Mouse (Mus musculus): Measurements from ENCODE around the gene 1700001K19Rik. TPM values are rescaled to one million over a fixed set of nuclear protein-coding genes. Genes with fewer than 3 reads are reported as not detected.
"Not testable (repeated sequence)": the region's sequence is repeated elsewhere in the genome, so short reads cannot be mapped to it uniquely, and the experiment has no call there.

The 1700001K19Rik gene
- total RNA-seq, 2 experiments from 2014 or later = not detected

DNA sequence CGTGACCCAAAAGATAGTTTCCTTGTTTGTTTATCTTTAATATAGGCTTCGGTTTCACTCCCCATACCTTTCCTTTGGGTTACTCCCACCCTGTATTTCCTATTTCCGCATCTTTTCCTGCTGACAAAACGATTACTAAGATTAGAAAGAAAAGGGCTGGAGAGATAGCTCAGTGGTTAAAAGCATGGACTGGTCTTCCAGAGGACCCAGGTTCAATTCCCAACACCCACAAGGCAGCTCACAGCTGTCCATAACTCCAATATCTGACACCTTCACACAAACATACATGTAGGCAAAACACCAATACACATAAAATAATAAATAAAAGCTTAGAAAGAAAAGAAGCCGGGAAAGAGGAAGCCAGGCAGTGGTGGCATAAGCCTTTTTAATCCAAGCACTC is 15.0 kb upstream of the 1700001K19Rik start:
- no peak for DNase-seq (ENCODE audit: extremely low spot score in 1 of 2, low spot score in 2 of 2)
- intact Hi-C loops (cut with DNase I) = loop anchor here (5.0 kb wide), 1 partner anchor 145 kb away; the partner anchor contains the start of gene Mok

DNA sequence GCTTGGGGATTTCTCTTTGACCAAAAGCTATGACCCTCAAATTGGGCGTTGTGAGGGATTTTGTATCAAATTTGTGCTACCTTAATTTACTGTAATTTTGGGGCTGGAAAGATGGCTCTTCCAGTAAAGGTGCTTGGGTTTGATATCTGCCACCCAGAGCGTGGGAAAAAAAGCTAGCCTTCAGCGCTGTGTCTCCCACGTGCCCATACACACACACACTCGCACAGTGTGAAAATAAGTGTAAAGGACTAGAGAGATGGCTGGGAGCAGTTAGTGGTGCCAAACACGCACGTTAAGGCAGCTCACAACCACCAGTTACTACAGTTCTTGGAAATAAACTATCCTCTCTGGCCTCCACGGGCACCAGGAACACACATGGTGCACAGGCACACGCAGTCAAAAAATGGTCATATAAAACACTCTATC is 14.6 kb upstream of the 1700001K19Rik start:
- intact Hi-C loops (cut with DNase I) = loop anchor here (5.0 kb wide), 1 partner anchor 145 kb away; the partner anchor contains the start of gene Mok
- no peak for DNase-seq (ENCODE audit: extremely low spot score in 1 of 2, low spot score in 2 of 2)

DNA sequence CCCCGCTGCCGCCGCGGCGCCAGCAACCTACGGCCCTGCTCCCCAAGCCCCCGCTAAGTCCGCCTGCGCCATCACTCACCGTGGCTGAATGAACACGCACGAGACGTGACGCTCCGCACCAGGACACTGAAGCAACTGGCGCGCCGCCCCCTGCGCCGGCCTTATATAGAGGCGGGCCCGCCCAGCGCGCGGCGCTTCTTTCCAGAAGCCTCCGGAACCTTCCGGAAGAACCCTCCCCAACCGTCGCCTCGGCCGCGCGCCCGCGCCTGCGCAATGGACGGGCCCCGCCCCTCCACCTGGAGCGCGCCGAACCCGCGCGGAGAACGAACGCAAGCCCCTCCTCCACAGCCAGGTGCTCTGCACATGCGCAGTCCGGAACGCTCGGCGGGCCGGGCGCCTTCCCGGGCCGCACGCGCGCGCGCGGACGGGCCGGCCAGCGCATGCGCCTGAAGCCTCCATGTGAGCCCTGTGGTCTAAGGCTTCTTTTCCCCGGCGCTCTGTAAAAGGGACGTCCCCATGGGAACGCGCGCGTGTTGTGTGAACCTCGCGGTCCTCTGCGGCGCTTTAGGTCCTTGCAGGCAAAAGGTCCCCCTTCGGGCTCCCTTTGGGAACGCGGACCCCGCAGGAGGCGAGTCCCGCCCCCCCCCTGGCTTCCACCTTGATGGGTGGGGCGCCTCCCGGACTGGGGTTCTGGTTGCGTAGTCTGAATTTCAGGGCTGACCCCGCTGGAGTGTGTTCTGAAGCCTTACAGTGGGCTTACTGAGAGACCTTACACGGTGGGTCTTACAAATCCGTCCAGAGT is 14.0 kb upstream of the 1700001K19Rik start:
- peak; percentile 96 to 98 for DNase-seq (ENCODE audit: extremely low spot score in 1 of 2, low spot score in 2 of 2)
- intact Hi-C loops (cut with DNase I) = loop anchor here (5.0 kb wide), 1 partner anchor 146 kb away; the partner anchor contains the start of gene Mok

DNA sequence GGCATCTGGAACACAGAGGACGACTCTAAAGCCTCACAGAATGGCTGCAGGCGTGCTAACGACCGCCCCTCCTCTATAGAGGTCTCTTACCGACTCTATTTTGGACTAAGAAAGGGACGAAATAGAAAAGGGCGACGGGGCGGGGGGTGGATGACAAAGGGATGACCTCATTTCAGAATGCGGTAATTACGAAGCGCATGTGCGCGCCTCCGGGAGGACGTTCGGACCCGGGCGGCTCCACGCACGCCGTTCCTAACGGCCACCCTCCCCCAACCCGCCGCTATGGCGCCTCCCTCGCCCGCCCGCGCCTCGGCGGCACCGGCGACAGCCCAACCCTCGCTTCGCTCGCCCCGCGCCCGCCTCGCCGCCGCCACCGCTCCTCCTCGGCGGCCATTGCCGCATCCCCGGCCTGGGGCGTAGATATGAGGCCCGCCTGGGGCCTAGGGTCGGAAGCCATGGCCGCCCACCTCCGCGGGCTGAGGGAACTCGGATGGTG is 13.3 kb upstream of the 1700001K19Rik start:
- peak; percentile 36 to 85 for DNase-seq (ENCODE audit: extremely low spot score in 1 of 2, low spot score in 2 of 2)
- intact Hi-C loops (cut with DNase I) = loop anchor here (5.0 kb wide), 1 partner anchor 147 kb away; the partner anchor contains the start of gene Mok

DNA sequence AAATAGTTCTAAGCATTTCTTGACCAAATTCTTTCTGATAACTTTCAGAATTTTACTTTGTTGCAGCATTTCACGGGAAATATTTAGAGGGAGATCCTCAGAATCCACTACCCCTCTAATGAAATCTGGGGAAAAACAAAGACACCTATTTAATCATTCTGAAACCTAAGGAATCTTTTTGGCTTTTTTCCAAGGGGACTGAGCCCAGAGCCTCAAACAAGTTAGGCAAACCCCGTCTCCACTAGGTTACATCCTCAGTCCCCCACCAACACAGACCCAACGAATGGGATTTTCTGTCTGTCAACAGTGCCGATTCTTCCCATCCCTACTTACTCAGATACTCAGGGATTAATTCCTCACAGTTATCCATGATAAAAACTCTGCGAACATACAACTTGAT is 11.0 kb upstream of the 1700001K19Rik start:
- intact Hi-C loops (cut with DNase I); DNase-seq (ENCODE audit: extremely low spot score in 1 of 2, low spot score in 2 of 2): not testable (repeated sequence)

DNA sequence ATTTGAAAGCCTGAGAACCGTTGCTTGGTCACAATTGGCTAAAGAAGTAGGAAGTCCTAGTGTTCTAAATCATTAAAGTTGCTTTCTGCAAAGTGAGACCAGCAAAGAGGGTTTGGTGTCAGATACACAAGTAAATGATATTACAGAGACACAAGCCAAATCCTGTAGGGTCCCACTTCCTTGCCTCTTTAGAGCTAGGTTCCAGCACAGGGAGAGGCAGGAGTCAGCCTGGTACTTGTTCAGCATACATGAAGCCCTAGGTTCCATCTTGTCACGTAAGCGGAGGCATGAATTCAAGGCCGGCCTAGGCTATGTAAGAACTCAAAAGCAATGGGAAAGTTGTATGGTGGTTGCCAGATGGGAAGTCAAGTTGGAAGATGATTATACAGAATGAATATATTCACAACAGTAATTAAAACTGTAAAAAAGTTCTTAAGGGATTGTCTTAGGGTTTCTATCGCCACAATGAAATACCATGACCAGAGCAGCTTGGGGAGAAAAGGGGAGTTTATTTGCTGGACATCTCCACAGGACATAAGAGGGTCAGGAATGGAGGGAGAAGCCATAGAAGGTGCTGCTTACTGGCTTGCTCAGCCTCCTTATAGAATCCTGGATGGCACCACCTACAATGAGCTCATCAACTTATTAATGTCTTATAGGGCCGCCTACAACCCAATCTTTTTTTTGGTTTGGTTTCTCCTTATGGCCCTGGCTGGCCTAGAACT is 7.7 kb upstream of the 1700001K19Rik start:
- no peak for DNase-seq (ENCODE audit: extremely low spot score in 1 of 2, low spot score in 2 of 2)
- intact Hi-C loops (cut with DNase I) = no loop called here

DNA sequence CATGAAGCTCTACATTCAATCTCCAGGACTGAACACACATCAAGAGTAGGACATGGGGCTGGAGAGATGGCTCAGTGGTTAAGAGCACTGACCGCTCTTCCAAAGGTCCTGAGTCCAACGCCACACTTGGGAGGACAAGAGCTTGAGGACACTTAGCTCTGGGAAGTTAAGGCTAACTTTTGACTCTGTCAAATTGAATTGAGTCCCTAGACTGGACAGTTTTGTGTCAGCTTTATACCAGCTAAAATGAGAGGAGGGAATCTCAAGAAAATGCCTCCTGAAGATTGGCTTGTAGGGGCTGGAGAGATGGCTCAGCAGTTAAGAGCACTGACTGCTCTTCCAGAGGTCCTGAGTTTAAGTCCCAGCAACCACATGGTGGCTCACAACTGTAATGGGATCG is 6.5 kb upstream of the 1700001K19Rik start:
- intact Hi-C loops (cut with DNase I); DNase-seq (ENCODE audit: extremely low spot score in 1 of 2, low spot score in 2 of 2): not testable (repeated sequence)

DNA sequence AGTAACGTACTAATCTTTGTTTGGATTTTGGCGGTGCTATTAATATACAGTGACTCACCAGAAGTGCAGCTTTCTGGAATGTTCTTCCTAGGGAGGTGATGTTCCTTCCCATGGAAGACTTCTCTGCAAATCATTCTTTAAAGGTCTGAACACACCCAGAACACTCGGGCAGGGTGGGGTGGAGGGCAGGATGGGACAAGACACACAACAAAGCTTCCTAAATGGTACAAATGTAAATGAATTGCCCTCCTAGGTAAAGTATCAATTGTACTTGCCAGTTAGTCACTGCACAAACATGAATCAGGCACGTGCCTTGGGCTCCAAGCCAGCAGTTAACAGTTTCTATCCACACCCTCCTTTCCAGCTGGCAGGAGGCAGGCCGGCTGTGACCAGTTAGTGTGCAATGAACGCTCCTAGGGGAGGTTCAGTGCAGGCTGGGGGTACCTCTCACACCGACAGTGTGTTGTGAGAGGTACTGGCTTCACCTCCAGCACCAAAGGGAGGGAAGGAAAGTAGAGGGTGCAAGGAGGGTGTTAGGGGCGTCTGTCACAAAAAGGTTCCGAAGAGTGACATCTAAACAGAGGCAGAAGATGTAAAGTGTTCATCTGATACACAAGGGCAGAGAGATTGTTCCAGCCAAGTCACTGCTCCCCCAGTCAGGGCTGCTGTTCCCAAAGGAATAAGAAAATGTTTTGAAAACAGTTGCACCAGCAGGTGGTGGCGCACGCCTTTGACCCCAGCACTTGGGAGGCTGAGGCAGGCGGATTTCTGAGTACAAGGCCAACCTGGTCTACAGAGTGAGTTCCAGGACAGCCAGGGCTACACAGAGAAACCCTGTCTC is 5.7 kb upstream of the 1700001K19Rik start:
- DNase-seq (ENCODE audit: extremely low spot score in 1 of 2, low spot score in 2 of 2) = peak; percentile 29 to 84
- intact Hi-C loops (cut with DNase I) = no loop called here

DNA sequence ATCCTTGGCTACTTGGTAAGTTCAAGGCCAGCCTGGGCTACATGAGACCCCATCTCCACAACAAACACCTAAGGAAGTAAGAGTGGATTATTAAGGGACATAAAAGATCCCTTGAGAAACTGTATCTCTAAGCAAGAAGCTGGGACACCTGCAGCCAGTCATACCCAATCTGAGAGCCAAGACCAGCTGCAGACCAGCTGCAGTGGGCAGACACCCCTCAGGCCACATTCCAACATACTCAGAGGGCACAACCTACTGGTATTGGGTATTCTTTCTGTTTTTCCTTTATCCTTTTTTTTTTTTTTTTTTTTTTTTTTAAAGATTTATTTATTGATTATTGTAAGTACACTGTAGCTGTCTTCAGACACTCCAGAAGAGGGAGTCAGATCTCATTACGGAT is 1.2 kb upstream of the 1700001K19Rik start:
- DNase-seq (ENCODE audit: extremely low spot score in 1 of 2, low spot score in 2 of 2) = no peak
- intact Hi-C loops (cut with DNase I) = no loop called here

DNA sequence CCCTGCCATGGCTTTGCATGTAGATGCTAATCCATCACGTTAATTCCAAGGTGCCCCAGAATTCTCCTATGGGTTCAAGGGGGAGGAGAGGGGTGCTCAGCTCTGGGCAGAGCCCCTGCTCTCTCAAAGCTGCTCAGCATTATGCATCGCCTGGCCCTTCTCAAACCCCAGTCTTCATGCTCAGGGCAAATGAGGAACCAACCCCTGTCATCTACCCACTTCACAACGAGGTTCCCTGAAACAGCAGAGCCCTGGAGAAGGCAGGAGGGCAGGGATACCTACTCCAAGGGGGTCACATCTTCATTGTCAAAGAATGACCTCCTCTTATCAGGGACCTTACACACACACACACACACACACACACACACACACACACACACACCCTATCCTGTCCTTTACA is 541 bp downstream of the 1700001K19Rik start:
- no peak for DNase-seq (ENCODE audit: extremely low spot score in 1 of 2, low spot score in 2 of 2)
- intact Hi-C loops (cut with DNase I) = no loop called here

DNA sequence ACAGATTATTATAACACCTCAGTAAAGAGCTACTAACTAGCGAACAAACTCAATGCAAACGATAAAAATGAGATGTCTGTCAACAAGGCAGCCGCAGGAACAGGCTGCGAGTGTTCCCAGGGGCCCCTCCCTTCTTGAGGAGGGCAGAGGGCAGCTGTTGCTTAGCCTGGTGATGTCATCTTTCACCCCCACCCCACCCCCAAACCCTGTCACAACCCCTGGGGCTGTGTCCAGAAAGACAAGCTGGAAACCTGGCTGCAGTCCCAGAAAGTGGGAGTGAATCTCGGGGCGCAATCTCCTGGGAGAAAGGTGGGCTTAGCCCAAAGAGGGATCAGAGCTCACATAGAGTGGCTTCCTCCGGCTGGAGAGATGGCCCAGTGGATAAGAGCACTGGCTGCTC is 1.2 kb downstream of the 1700001K19Rik start:
- peak in 1 of 2 experiments; percentile 63 for DNase-seq (ENCODE audit: extremely low spot score in 1 of 2, low spot score in 2 of 2)
- intact Hi-C loops (cut with DNase I) = no loop called here

DNA sequence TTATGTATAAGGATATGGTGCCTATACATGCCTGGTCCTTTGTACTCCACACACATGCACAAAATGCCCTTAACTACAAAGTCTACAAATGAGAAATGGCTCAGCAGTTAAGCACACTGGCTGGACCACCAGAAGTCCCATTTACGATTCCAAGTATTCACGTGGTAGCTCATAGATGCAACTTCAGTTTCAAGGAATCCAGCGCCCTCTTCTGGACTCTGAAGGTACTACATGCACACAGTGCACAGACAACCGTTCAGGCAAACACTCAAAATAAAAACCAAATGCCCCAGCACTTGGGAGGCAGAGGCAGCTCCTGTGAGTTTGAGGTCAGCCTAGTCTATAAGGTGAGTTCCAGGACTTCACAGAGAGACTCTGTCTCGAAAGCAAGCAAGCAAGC is 8.2 kb downstream of the 1700001K19Rik start:
- DNase-seq (ENCODE audit: extremely low spot score in 1 of 2, low spot score in 2 of 2) = no peak
- intact Hi-C loops (cut with DNase I) = no loop called here

DNA sequence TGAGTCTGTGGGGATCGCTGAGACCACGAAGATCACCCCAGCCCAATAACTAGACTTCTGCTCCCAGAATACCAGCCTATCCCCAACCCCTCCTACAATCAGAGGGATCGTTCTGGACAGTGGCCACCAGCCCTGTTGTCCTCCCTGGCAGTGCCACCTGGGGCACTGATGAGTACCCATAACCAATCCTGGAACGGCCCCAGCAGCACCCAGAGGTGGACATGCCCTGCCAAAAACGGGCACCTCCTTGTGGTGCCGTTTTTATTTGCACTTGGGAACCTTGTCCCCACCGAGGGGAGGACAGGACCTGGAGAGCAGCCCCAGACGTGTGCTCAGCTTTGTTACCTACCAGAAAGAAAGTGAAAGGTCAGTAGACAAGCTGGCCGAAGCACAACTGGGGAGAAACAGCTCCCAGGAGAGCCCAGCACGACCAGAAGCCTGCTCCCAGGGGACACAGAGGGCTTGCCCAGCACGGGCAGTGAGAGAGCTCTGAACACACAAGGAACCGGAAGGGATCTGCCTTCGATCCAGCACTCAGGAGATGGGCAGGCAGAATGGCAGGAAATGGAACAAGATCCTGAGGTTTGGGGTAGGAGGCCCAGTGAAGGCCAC is 14.8 kb downstream of the 1700001K19Rik start:
- intact Hi-C loops (cut with DNase I) = no loop called here
- DNase-seq (ENCODE audit: extremely low spot score in 1 of 2, low spot score in 2 of 2) = peak in 1 of 2 experiments; percentile 51

DNA sequence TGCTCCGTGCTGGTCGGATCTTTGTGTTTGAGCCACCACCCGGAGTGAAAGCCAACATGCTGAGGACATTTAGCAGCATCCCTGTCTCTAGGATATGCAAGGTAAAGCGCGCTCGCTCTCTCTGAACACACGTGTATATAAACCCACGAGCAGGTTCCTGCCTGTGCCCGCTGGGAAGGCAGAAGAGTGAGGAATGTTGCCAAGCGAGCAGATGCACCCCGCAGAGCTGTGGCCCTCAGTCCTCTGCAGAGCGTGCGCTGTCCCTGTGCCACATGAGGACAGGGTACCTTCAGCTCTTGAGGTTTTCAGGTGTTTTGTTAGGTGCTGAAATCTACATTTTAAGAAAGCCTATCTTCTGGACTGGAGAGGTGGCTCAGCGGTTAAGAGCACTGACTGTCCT is 20.7 kb downstream of the 1700001K19Rik start:
- DNase-seq (ENCODE audit: extremely low spot score in 1 of 2, low spot score in 2 of 2) = no peak
- intact Hi-C loops (cut with DNase I) = loop anchor here (5.0 kb wide), 2 partner anchors 34 to 181 kb away; partner anchors contain the start of gene Mok

DNA sequence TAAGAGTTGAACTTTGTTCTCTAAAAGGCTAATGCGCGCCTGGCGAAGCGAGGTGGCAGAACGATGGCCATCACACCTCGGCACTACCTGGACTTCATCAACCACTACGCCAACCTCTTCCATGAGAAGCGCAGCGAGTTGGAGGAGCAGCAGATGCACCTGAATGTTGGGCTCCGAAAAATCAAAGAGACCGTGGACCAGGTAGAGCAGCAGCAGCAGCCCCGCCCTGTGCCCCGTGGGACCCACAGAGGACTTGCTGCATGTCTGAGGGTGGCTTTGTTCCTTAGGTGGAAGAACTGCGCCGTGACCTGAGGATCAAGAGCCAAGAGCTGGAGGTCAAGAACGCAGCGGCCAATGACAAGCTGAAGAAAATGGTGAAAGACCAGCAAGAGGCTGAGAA is 31.0 kb downstream of the 1700001K19Rik start:
- no peak for DNase-seq (ENCODE audit: extremely low spot score in 1 of 2, low spot score in 2 of 2)
- intact Hi-C loops (cut with DNase I) = loop anchor here (5.0 kb wide), 1 partner anchor 34 kb away; no protein-coding TSS in a partner anchor

DNA sequence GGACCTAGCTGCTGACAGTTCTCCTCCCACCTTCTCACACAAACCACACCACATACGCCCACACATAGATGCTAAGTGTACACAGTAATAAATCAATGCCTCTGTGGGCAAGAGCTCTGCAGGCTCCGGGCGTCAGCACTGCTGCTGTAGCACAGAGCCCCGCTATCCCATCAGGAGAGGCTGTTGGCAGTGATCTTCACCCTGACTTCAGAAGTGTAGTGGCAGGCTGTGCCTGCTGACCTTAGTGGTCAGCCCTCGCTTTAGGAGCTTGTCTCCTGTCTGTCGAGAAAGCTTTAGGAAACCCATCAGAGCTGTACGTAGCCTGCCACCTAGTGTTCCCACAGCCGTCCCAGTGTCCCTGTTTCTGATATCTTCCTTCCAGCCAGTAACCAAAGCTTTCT is 32.2 kb downstream of the 1700001K19Rik start:
- intact Hi-C loops (cut with DNase I) = loop anchor here (5.0 kb wide), 1 partner anchor 33 kb away; no protein-coding TSS in a partner anchor
- DNase-seq (ENCODE audit: extremely low spot score in 1 of 2, low spot score in 2 of 2) = no peak

DNA sequence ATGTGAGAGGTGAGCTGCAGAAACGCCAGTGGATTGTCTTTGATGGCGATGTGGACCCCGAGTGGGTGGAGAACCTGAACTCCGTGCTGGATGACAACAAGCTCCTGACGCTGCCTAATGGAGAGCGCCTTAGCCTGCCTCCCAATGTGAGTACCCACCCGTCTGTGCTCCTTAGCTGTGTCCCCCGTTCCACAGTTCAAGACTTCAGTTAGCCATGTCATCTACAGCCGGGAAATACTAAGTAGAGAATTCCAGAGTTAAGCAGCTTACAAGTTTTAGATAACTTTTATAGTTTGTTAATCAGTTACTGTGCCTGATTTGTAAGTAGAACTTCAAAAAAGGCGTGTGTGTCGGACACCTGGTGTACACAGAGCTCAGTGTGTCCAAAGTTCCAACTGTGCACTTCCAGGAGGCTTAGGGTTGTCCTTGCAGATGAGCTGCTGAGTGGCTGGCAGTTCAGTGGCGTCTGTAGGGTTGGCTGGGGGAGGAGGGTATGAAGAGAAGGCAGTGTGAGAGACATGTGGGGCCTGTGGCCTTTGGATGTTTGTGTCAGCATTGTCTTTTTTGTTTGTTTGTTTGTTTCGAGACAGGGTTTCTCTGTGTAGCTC is 44.8 kb downstream of the 1700001K19Rik start:
- intact Hi-C loops (cut with DNase I) = no loop called here
- no peak for DNase-seq (ENCODE audit: extremely low spot score in 1 of 2, low spot score in 2 of 2)

DNA sequence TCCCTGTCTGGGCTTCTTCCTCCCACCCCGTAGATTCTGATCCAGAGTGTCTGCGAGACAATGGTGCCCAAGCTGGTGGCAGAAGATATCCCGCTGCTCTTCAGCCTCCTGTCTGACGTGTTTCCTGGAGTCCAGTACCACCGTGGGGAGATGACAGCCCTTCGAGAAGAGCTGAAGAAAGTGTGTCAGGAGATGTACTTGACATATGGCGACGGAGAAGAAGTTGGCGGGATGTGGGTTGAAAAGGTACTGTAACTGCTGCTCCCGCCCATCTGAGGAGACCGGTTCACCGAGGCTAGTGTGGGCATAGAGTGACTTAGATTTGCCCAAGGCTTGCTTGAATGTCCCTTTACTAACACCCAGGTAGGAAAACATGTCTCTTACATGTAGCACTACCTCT is 46.1 kb downstream of the 1700001K19Rik start:
- DNase-seq (ENCODE audit: extremely low spot score in 1 of 2, low spot score in 2 of 2) = no peak
- intact Hi-C loops (cut with DNase I) = no loop called here
